Mouse (Mus musculus) liver, postnatal 0 days (tissue): ENCODE data around the gene Gnat2. TPM values are rescaled to one million over a fixed set of nuclear protein-coding genes. Genes with fewer than 3 reads are reported as not detected.

Experiments used
- ATAC-seq: fragments of 200-750 bp; cut with Nextera tagmentation; 2 replicates; pipeline ENCODE4 v1.8.0; 2017; ENCODE audit warnings: mild to moderate bottlenecking, moderate library complexity
- DNase-seq: peaks from one replicate; pipeline ENCODE4 v3.0.0-alpha.2; 2016
- H3K27ac ChIP-seq: fragments of 300-500 bp; sonication (generic); 2 replicates; pipeline ENCODE4 v1.5.1; 2014; ENCODE audit warnings: antibody characterized with exemption, moderate library complexity, mild to moderate bottlenecking, low read depth
- H3K27me3 ChIP-seq: fragments of 300-500 bp; sonication (generic); 2 replicates; pipeline ENCODE4 v1.6.1; 2014; ENCODE audit warnings: low read length, control low read depth, mixed read lengths; ENCODE audit not compliant: insufficient read depth
- H3K36me3 ChIP-seq: fragments of 300-500 bp; sonication (generic); replicated peaks from 2 replicates; pipeline ENCODE4 v1.6.1; 2014; ENCODE audit warnings: mild to moderate bottlenecking, control low read depth, low read length, moderate library complexity, mixed read lengths; ENCODE audit not compliant: insufficient read depth
- H3K4me1 ChIP-seq: fragments of 300-500 bp; sonication (generic); 2 replicates; pipeline ENCODE4 v1.6.1; 2014; ENCODE audit warnings: antibody characterized with exemption, mild to moderate bottlenecking, control low read depth; ENCODE audit not compliant: insufficient read depth
- H3K4me2 ChIP-seq: fragments of 300-500 bp; sonication (generic); 2 replicates; pipeline ENCODE4 v1.6.1; 2014; ENCODE audit warnings: low read depth, mild to moderate bottlenecking, low read length, moderate library complexity, mixed read lengths
- H3K4me3 ChIP-seq: fragments of 300-500 bp; sonication (generic); 2 replicates; pipeline ENCODE4 v1.5.1; 2014; ENCODE audit warnings: low read depth, low read length
- H3K9ac ChIP-seq: fragments of 300-500 bp; sonication (generic); replicated peaks from 2 replicates; pipeline ENCODE4 v1.6.1; 2014; ENCODE audit warnings: mild to moderate bottlenecking, moderate library complexity
- H3K9me3 ChIP-seq: fragments of 300-500 bp; sonication (generic); 2 replicates; pipeline ENCODE4 v1.6.1; 2016; ENCODE audit warnings: mild to moderate bottlenecking, control low read depth, low read length, mixed read lengths
- CTCF ChIP-seq: sonication (generic); IDR thresholded peaks from 2 replicates; pipeline ENCODE4 v1.5.1; 2016; ENCODE audit warnings: antibody characterized with exemption, low read depth
- EP300 ChIP-seq: IDR thresholded peaks from 2 replicates; pipeline ENCODE4 v1.6.1; 2016; ENCODE audit warnings: antibody characterized with exemption, low read depth, mild to moderate bottlenecking
- WGBS: fragments of 180-500 bp; shearing (Covaris S2); extraction: QIAGEN DNeasy Blood & Tissue Kit; methylation state at CpG from one replicate; pipeline ENCODE4 v1.1.7; 2014; ENCODE audit not compliant: insufficient replicate concordance; 5-methylcytosine and 5-hydroxymethylcytosine counted together
- polyA plus RNA-seq: library from polyadenylated mRNA; unstranded; fragments of >200 nt; fragmentation: Nextera tagmentation; extraction: Ambion mirVana; gene quantifications from 2 replicates; pipeline ENCODE4 v1.2.1, GENCODE M21; 2015

The Gnat2 gene
- polyA plus RNA-seq = 1.6 and 1.7 TPM in 2 replicates

- 84% methylated on average over 15 of the region's 15 CpGs for WGBS
Measured at GRCm38 (mm10) chr3:108092536-108093115, at the start of gene Gnat2. TSS of gene Gnat2 (plus strand) at chr3:108092789.

DNA sequence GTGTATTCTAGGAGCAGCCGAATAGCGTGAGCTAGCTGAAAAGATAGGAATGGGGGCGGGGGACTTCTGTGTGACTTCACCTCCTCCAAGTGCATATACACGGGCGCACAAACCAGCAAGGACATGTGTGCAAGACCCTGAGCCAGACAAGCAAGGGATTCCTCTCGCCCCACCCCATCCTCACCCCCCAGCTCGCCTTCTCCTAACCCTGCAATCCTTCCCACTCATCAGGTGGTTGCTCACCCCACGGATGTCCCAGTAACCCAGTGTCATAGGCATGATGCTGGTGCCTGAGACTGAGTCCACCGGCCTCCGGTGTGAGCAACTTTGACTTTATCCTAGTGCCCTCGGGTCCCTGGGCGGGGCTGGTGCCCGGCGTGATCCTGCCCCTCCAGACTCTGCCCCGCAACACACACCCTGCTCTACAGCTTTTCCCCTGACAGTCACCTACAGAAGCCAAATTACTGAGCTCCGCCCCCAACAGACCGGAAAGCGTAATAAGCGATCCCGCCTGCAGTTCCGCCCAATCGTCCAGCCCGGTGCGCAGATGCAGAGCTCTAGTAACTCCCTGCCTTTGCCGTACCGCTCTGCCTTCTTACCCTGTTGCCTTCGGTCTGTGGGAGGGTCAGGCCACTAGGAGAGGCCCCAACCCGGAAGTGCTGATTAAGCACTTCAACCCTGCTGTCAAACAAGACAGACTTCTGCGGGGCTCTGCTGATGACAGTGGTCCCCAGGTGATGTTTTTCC, 48.0 kb upstream of the Gnat2 start, which contains the start of gene Gstm4:
Gstm4 (minus strand) TSS at position 501 of the 747 bp plus-strand sequence.
- DNase-seq (peak; percentile 89), ATAC-seq (peak; percentile 97)
- peaks cover 37% of the 10 kb centered on the region for H3K4me1 ChIP-seq
- WGBS = 3% methylated on average over 29 of the region's 29 CpGs
- TF ChIP-seq CTCF = peak; percentile 26; the same call in 1 of the 2 replicates
- peak; percentile 48; the same call in 1 of the 2 replicates for TF ChIP-seq EP300
- no peaks in the 10 kb centered on the region for H3K27me3 ChIP-seq
- H3K27ac ChIP-seq = peak within 1 kb of the TSS; percentile 67
- H3K9ac ChIP-seq = peak within 1 kb of the TSS; percentile 55
- H3K9me3 ChIP-seq = no peaks in the 10 kb centered on the region
- H3K4me3 ChIP-seq = peak within 1 kb of the TSS; percentile 53
- no peaks in the 10 kb centered on the region for H3K36me3 ChIP-seq
- H3K4me2 ChIP-seq = peak within 1 kb of the TSS; percentile 82

More at GRCm38 (mm10) chr3:108092536-108093115, at the start of gene Gnat2:
- Histone ChIP-seq H3K9me3 (no peaks in the 10 kb centered on the region), H3K4me2 (no peak within 1 kb of the TSS), H3K27ac (peak within 1 kb of the TSS; percentile 34; the same call in 1 of the 2 replicates), H3K36me3 (no peaks in the 10 kb centered on the region), H3K27me3 (no peaks in the 10 kb centered on the region), H3K4me1 (peaks cover 39% of the 10 kb centered on the region), H3K4me3 (no peak within 1 kb of the TSS), H3K9ac (no peak within 1 kb of the TSS)
- TF ChIP-seq CTCF = no peak
- no peak for TF ChIP-seq EP300
- DNase-seq (no peak), ATAC-seq (no peak)

DNA sequence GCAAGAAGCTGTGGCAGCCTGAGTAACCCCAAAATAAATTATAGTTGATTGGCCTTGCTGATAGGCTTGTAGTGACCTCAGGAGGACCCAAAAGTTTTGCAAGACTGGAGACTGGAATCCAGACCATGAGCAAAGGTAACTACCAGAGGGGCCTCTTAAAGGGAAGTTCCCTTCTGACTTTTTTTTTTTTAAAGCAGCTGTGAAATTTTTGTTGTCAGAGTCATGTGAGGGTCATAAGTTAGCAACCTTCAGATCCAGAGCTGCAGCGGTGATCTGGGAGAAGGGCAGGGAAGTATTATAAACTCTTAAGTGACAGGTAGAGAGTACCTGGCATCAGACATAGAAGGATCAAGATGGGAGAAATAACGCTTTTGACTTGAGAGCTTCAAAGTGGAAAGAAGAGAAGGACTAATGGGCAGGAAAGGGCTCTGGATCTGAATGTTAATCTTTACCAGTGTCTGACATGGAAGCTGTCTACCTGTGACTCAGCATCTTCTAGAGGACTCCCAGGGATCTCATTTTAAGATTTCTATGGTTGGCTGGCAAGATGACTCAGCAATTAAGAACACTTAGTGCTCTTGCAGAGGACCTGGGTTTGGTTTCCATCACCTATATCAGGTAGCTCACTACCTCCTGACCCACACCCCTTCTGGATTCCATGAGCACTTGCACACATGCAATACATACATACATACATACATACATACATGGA, 45.5 kb upstream of the Gnat2 start:
- peaks cover 22% of the 10 kb centered on the region for H3K4me1 ChIP-seq
- ATAC-seq (no peak), DNase-seq (no peak)
- H3K27me3 ChIP-seq = no peaks in the 10 kb centered on the region
- no peak overlapping the region for H3K4me2 ChIP-seq
- no peak overlapping the region for H3K27ac ChIP-seq
- 64% methylated on average over 2 of the region's 2 CpGs for WGBS
- H3K9me3 ChIP-seq = no peaks in the 10 kb centered on the region
- no peak overlapping the region for H3K4me3 ChIP-seq
- H3K9ac ChIP-seq = no peak overlapping the region
- TF ChIP-seq CTCF (no peak), EP300 (no peak)
- H3K36me3 ChIP-seq = no peaks in the 10 kb centered on the region

DNA sequence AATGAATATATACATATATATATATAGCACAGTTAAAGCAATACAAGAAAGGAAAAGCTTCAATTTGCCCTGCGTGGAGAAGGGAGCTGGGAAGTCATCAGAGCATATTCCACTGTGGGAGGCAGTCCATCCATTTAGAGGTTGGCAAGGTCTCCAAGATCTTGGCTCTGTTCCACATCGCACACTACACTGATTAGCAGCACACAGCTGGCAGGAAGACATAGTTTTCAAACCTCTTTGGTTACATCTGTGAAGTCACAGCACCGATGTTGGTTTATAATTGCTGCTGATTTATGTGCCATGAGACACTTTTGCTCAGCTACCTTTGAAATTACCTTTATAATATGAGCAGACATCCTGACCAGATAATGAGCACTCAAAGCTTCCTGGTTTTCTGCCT, 44.3 kb upstream of the Gnat2 start:
- ATAC-seq = no peak
- H3K4me3 ChIP-seq = no peak overlapping the region
- H3K36me3 ChIP-seq = no peaks in the 10 kb centered on the region
- no peak for DNase-seq
- no peak overlapping the region for H3K4me2 ChIP-seq
- no peaks in the 10 kb centered on the region for H3K9me3 ChIP-seq
- H3K27me3 ChIP-seq = no peaks in the 10 kb centered on the region
- H3K4me1 ChIP-seq = peaks cover 22% of the 10 kb centered on the region
- WGBS = 61% methylated on average over 3 of the region's 3 CpGs
- H3K27ac ChIP-seq = no peak overlapping the region
- no peak overlapping the region for H3K9ac ChIP-seq
- no peak for TF ChIP-seq CTCF
- no peak for TF ChIP-seq EP300

- H3K9ac ChIP-seq = no peak overlapping the region
- ATAC-seq = no peak
- WGBS = 69% methylated on average over 5 of the region's 5 CpGs
- no peaks in the 10 kb centered on the region for H3K9me3 ChIP-seq
- no peaks in the 10 kb centered on the region for H3K36me3 ChIP-seq
- H3K4me3 ChIP-seq = no peak overlapping the region
- no peaks in the 10 kb centered on the region for H3K27me3 ChIP-seq
- no peak overlapping the region for H3K27ac ChIP-seq
- no peak overlapping the region for H3K4me2 ChIP-seq
- H3K4me1 ChIP-seq = peaks cover 8% of the 10 kb centered on the region; the same call in 1 of the 2 replicates
- DNase-seq = no peak
- TF ChIP-seq CTCF (no peak), EP300 (no peak)
Measured at GRCm38 (mm10) chr3:108050493-108050892, 42.1 kb upstream of the Gnat2 start.

DNA sequence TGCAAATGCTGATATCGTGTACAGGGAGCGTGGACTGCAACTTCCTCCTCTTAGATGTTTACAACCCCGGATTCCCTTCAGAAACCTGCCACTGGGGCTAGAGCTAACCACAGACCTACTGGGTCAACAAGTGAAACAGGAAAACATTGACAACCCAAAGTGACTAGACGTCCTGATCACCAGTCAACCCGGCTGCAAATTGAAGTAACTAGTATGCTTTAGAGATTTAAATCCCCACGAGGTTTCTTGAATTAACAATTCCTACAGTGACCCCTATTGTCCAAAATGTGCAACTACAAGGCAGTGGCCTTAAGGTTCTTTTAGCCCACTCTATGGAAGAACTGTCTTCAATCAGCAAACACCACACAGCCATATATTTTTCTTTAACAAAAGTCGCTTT, 31.2 kb upstream of the Gnat2 start:
- Histone ChIP-seq H3K9me3 (no peaks in the 10 kb centered on the region), H3K4me3 (no peak overlapping the region), H3K4me1 (peaks cover 4% of the 10 kb centered on the region; the same call in 1 of the 2 replicates), H3K36me3 (no peaks in the 10 kb centered on the region), H3K27ac (no peak overlapping the region), H3K9ac (no peak overlapping the region), H3K27me3 (no peaks in the 10 kb centered on the region), H3K4me2 (peak overlapping the region; percentile 58)
- DNase-seq (peak; percentile 56), ATAC-seq (peak; percentile 38; the same call in 1 of the 2 replicates)
- WGBS = 4% methylated on average over 7 of the region's 7 CpGs
- TF ChIP-seq EP300 (no peak), CTCF (peak; percentile 88)
